Mouse (Mus musculus) ES-Bruce4 (cell line): Measurements from ENCODE around the gene Cnn3. TPM values are rescaled to one million over a fixed set of nuclear protein-coding genes. Genes with fewer than 3 reads are reported as not detected.

Experiments
- H3K27ac ChIP-seq: 2 replicates; pipeline ENCODE4 v1.5.1; 2012; ENCODE audit warnings: low read length, inconsistent platforms; ENCODE audit not compliant: insufficient read depth
- H3K27me3 ChIP-seq: 2 replicates; pipeline ENCODE4 v1.6.1; 2012; ENCODE audit warnings: mild to moderate bottlenecking, low read length, inconsistent platforms; ENCODE audit not compliant: control insufficient read depth, poor library complexity, insufficient read depth, severe bottlenecking
- H3K36me3 ChIP-seq: 2 replicates; pipeline ENCODE4 v1.6.1; 2012; ENCODE audit warnings: inconsistent platforms, mild to moderate bottlenecking, low read length, moderate library complexity; ENCODE audit not compliant: control insufficient read depth, poor library complexity, insufficient read depth, severe bottlenecking
- H3K4me1 ChIP-seq: one replicate; pipeline ENCODE4 v1.8.1; 2011; ENCODE audit warnings: low read length; ENCODE audit not compliant: control insufficient read depth, insufficient read depth
- H3K4me3 ChIP-seq: 2 replicates; pipeline ENCODE4 v1.5.1; 2011; ENCODE audit warnings: low read depth, mild to moderate bottlenecking, low read length
- H3K9ac ChIP-seq: 2 replicates; pipeline ENCODE4 v1.6.1; 2012; ENCODE audit warnings: low read depth, mild to moderate bottlenecking, inconsistent platforms; ENCODE audit not compliant: poor library complexity, severe bottlenecking
- H3K9me3 ChIP-seq: replicated peaks from 2 replicates; pipeline ENCODE4 v1.6.1; 2012; ENCODE audit warnings: mild to moderate bottlenecking, low read length, inconsistent platforms; ENCODE audit not compliant: control insufficient read depth, poor library complexity, insufficient read depth, severe bottlenecking
- CTCF ChIP-seq: IDR thresholded peaks from one replicate; pipeline ENCODE4 v1.8.1; 2011; ENCODE audit warnings: low read depth, low read length
- EP300 ChIP-seq: IDR thresholded peaks from 2 replicates; pipeline ENCODE4 v1.6.1; 2011; ENCODE audit warnings: low read depth, low read length; ENCODE audit not compliant: insufficient read depth
- POLR2A ChIP-seq: IDR thresholded peaks from one replicate; pipeline ENCODE4 v1.8.1; 2011; ENCODE audit warnings: low read length; ENCODE audit not compliant: insufficient read depth
- polyA plus RNA-seq: library from polyadenylated mRNA; stranded (reverse); fragments of >200 nt; gene quantifications from 2 replicates; pipeline ENCODE4 v1.2.4, GENCODE M21; 2011; ENCODE audit warnings: low read depth; ENCODE audit not compliant: missing spikeins, insufficient read depth, insufficient read length

Gene Cnn3
- polyA plus RNA-seq, 1 experiment = 623 TPM

DNA sequence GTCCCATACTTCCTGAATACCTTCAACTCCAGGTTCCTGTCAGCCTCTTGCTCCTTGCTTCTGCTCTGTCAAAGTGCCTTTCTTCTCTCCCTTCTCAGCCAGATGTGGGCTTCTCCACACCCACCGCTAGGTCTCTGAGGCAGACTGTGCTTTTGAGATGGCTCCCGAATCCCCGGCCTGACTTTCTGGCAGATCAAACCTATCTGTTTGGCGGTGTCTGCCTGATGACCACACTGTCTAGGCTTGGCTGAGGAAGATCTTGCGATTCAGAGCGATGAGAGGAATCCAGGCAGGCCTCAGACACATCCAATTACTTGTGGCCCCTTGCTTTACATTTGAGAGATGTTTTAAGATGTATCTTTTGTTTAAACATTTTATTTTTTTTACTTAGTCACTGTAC lies 24.2 kb upstream of the Cnn3 start:
- Histone ChIP-seq H3K36me3 (no peaks in the 10 kb centered on the region), H3K9ac (no peak overlapping the region), H3K4me3 (no peak overlapping the region), H3K27ac (no peak overlapping the region), H3K9me3 (no peaks in the 10 kb centered on the region), H3K4me1 (no peaks in the 10 kb centered on the region), H3K27me3 (no peaks in the 10 kb centered on the region)
- TF ChIP-seq EP300 (no peak), CTCF (no peak), POLR2A (no peak)

GRCm38 (mm10) chr3:121403449-121403848 lies 22.8 kb upstream of the Cnn3 start:
- Histone ChIP-seq H3K4me1 (no peaks in the 10 kb centered on the region), H3K9me3 (no peaks in the 10 kb centered on the region), H3K36me3 (no peaks in the 10 kb centered on the region), H3K27me3 (no peaks in the 10 kb centered on the region), H3K4me3 (no peak overlapping the region), H3K27ac (no peak overlapping the region), H3K9ac (no peak overlapping the region)
- TF ChIP-seq CTCF = no peak
- TF ChIP-seq EP300 = no peak
- TF ChIP-seq POLR2A = no peak

GRCm38 (mm10) chr3:121405101-121405500 lies 21.2 kb upstream of the Cnn3 start:
- Histone ChIP-seq H3K4me3 (no peak overlapping the region), H3K4me1 (no peaks in the 10 kb centered on the region), H3K9me3 (no peaks in the 10 kb centered on the region), H3K27ac (no peak overlapping the region), H3K27me3 (no peaks in the 10 kb centered on the region), H3K9ac (no peak overlapping the region), H3K36me3 (no peaks in the 10 kb centered on the region)
- TF ChIP-seq CTCF = no peak
- TF ChIP-seq POLR2A = no peak
- no peak for TF ChIP-seq EP300

- H3K4me3 ChIP-seq = no peak overlapping the region
- no peak overlapping the region for H3K9ac ChIP-seq
- H3K4me1 ChIP-seq = no peaks in the 10 kb centered on the region
- no peaks in the 10 kb centered on the region for H3K9me3 ChIP-seq
- TF ChIP-seq EP300 = no peak
- TF ChIP-seq POLR2A = no peak
- no peak for TF ChIP-seq CTCF
- H3K27ac ChIP-seq = no peak overlapping the region
- H3K36me3 ChIP-seq = no peaks in the 10 kb centered on the region
- H3K27me3 ChIP-seq = no peaks in the 10 kb centered on the region
Observed at GRCm38 (mm10) chr3:121407417-121407816, 18.9 kb upstream of the Cnn3 start.

- Histone ChIP-seq H3K36me3 (no peaks in the 10 kb centered on the region), H3K9ac (no peak overlapping the region), H3K9me3 (no peaks in the 10 kb centered on the region), H3K4me3 (no peak overlapping the region), H3K27me3 (no peaks in the 10 kb centered on the region), H3K4me1 (no peaks in the 10 kb centered on the region), H3K27ac (no peak overlapping the region)
- TF ChIP-seq CTCF (no peak), POLR2A (no peak), EP300 (no peak)
Observed at GRCm38 (mm10) chr3:121408386-121408785, 17.9 kb upstream of the Cnn3 start.

GRCm38 (mm10) chr3:121411450-121411849 lies 14.8 kb upstream of the Cnn3 start:
- Histone ChIP-seq H3K9me3 (no peaks in the 10 kb centered on the region), H3K27ac (no peak overlapping the region), H3K9ac (no peak overlapping the region), H3K36me3 (no peaks in the 10 kb centered on the region), H3K27me3 (no peaks in the 10 kb centered on the region), H3K4me1 (no peaks in the 10 kb centered on the region), H3K4me3 (no peak overlapping the region)
- TF ChIP-seq POLR2A = no peak
- no peak for TF ChIP-seq CTCF
- no peak for TF ChIP-seq EP300
